Mouse (Mus musculus) hindbrain, embryonic 13.5 days (tissue): ENCODE measurements around the gene 4933436I01Rik. TPM values are rescaled to one million over a fixed set of nuclear protein-coding genes. Genes with fewer than 3 reads are reported as not detected.

Experiments used
- ATAC-seq: fragments of 200-750 bp; cut with Nextera tagmentation; 2 replicates; pipeline ENCODE4 v1.8.0; 2017; ENCODE audit warnings: moderate TSS enrichment; ENCODE audit not compliant: low FRiP score
- H3K27ac ChIP-seq: fragments of 300-500 bp; sonication (generic); 2 replicates; pipeline ENCODE4 v1.5.1; 2015; ENCODE audit warnings: inconsistent platforms, mild to moderate bottlenecking, moderate library complexity
- H3K27me3 ChIP-seq: fragments of 300-500 bp; sonication (generic); 2 replicates; pipeline ENCODE4 v1.6.1; 2015; ENCODE audit warnings: mild to moderate bottlenecking, inconsistent platforms
- H3K36me3 ChIP-seq: fragments of 300-500 bp; sonication (generic); 2 replicates; pipeline ENCODE4 v1.6.1; 2015; ENCODE audit warnings: mild to moderate bottlenecking, inconsistent platforms
- H3K4me1 ChIP-seq: fragments of 300-500 bp; sonication (generic); replicated peaks from 2 replicates; pipeline ENCODE4 v1.6.1; 2015; ENCODE audit warnings: inconsistent platforms
- H3K4me2 ChIP-seq: fragments of 300-500 bp; sonication (generic); 2 replicates; pipeline ENCODE4 v1.6.1; 2015; ENCODE audit warnings: inconsistent platforms, mild to moderate bottlenecking, moderate library complexity
- H3K4me3 ChIP-seq: fragments of 300-500 bp; sonication (generic); 2 replicates; pipeline ENCODE4 v1.5.1; 2015; ENCODE audit warnings: mild to moderate bottlenecking, inconsistent platforms
- H3K9ac ChIP-seq: fragments of 300-500 bp; sonication (generic); 2 replicates; pipeline ENCODE4 v1.6.1; 2015; ENCODE audit warnings: mild to moderate bottlenecking, inconsistent platforms
- H3K9me3 ChIP-seq: fragments of 300-500 bp; sonication (generic); 2 replicates; pipeline ENCODE4 v1.6.1; 2016; ENCODE audit warnings: inconsistent platforms
- WGBS: fragments of 180-500 bp; shearing (Covaris S2); methylation state at CpG from one replicate; pipeline ENCODE4 v1.1.7; 2015; 5-methylcytosine and 5-hydroxymethylcytosine counted together
- polyA plus RNA-seq: library from polyadenylated mRNA; unstranded; fragments of >200 nt; fragmentation: Nextera tagmentation; extraction: Ambion mirVana; gene quantifications from 2 replicates; pipeline ENCODE4 v1.2.1, GENCODE M21; 2015

The 4933436I01Rik gene
- not detected in 2 replicates for polyA plus RNA-seq

- no peak within 1 kb of the TSS for H3K4me2 ChIP-seq
- ATAC-seq, result no peak
- no peaks in the 10 kb centered on the region for H3K9me3 ChIP-seq
- H3K27me3 ChIP-seq, result no peaks in the 10 kb centered on the region
- 69% methylated on average over 1 of the region's 1 CpGs for WGBS
- H3K27ac ChIP-seq, result no peak within 1 kb of the TSS
- H3K4me1 ChIP-seq, result no peaks in the 10 kb centered on the region
- no peaks in the 10 kb centered on the region for H3K36me3 ChIP-seq
- H3K9ac ChIP-seq, result no peak within 1 kb of the TSS
- H3K4me3 ChIP-seq, result no peak within 1 kb of the TSS
Measured at GRCm38 (mm10) chrX:67921350-67921749, at the start of gene 4933436I01Rik. Gene 4933436I01Rik (minus strand): TSS chrX:67921450.

DNA sequence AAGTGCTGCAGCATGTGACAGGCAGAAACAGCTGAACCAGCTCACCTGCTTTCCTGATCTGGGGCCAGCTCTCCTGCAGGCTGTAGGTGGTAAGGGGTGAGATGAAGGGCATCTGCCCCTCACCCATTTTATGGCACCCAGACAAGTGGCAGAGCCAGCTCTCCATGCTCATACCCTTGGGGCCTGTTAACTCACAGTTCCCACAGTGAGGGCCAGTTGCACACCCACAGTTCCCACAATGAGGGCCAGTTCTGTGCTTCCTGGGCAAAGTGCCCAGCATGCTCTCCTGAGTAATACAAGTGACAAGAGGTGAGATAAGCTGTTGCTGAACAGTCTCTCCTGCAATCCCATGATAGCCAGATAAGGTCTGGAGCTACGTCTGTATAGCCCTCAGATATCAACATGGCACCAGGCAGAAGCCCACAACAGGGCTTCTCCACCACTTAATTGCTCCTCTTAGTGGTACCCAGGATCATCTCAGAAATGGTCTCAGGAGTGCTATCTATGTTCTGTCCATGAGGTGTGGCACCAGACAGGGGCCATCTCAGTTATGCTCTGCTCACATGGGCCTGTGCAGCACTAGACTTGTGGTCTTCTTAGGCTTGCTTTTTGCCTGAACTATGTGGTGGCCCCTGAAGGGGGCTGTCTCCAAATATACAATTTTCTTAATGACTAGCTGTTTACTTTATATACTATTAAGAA lies 3.7 kb upstream of the 4933436I01Rik start:
- H3K4me1 ChIP-seq, result no peaks in the 10 kb centered on the region
- no peak overlapping the region for H3K4me3 ChIP-seq
- WGBS, result 68% methylated on average over 1 of the region's 1 CpGs
- no peaks in the 10 kb centered on the region for H3K27me3 ChIP-seq
- no peak overlapping the region for H3K9ac ChIP-seq
- H3K36me3 ChIP-seq, result no peaks in the 10 kb centered on the region
- H3K4me2 ChIP-seq, result no peak overlapping the region
- no peak for ATAC-seq
- no peaks in the 10 kb centered on the region for H3K9me3 ChIP-seq
- H3K27ac ChIP-seq, result no peak overlapping the region

GRCm38 (mm10) chrX:67883406-67883805 lies 37.8 kb downstream of the 4933436I01Rik start:
- no peak overlapping the region for H3K4me2 ChIP-seq
- no peak overlapping the region for H3K4me3 ChIP-seq
- no peaks in the 10 kb centered on the region for H3K4me1 ChIP-seq
- no peak overlapping the region for H3K27ac ChIP-seq
- 88% methylated on average over 3 of the region's 3 CpGs for WGBS
- H3K36me3 ChIP-seq, result no peaks in the 10 kb centered on the region
- H3K9ac ChIP-seq, result no peak overlapping the region
- H3K27me3 ChIP-seq, result no peaks in the 10 kb centered on the region
- ATAC-seq, result no peak
- H3K9me3 ChIP-seq, result no peaks in the 10 kb centered on the region

Other genes starting within 250 kb of the 4933436I01Rik start
- not detected in 2 replicates for gene Gm1140, start 227.9 kb downstream of the 4933436I01Rik start, polyA plus RNA-seq
- not detected in 2 replicates for gene Gm14692, start 225.8 kb downstream of the 4933436I01Rik start, polyA plus RNA-seq